Mouse (Mus musculus): ENCODE measurements around the gene Pycr2.

- TF ChIP-seq CTCF (IDR thresholded peaks at IDR 0.05) (no peak), EP300 (IDR thresholded peaks at IDR 0.05) (no peak)
These were observed 1.2 kb upstream of the Pycr2 start for GRCm38 (mm10) chr1:180902915-180903314.
